Mouse (Mus musculus): Measurements from ENCODE around the gene Cd209a. TPM values are rescaled to one million over a fixed set of nuclear protein-coding genes. Genes with fewer than 3 reads are reported as not detected.

The Cd209a gene
- total and polyA plus RNA-seq, 3 experiments, result not detected

DNA sequence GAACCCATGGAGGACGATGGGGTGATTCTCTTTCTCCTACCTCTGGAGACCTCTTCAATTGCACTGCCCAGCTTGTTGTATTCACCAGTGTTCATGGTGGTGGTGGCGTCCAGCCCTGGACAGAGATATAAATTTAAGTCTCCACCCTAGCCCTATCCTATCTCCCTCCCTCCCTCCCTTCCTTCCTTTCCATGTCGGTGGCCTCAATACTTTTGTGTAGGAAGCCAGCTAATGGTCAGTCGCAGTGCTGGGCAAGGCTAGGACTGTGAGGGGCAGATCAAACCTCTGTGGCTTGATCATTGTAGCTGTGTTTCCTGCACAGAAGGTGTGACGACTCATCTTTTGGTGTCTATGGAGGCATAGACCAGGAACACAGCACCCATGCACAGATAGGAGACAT, 28.2 kb downstream of the Cd209a start, which contains the start of gene Clec4g:
Clec4g (minus strand) TSS at position 101 of the 400 bp plus-strand sequence.
- Histone ChIP-seq H3K27me3 (ENCODE audit: insufficient read depth, low read length) (peaks cover 3% of the 10 kb centered on the region; the same call in 1 of the 2 replicates), H3K9me3 (replicated peaks) (no peaks in the 10 kb centered on the region), H3K4me3 (ENCODE audit: low read depth, low read length) (no peak within 1 kb of the TSS), H3K36me3 (replicated peaks) (no peaks in the 10 kb centered on the region), H3K4me1 (ENCODE audit: insufficient read depth, low read depth, low read length) (no peaks in the 10 kb centered on the region)
- DNase-seq (ENCODE audit: low spot score) (no peak), ATAC-seq (ENCODE audit: extremely low read depth, insufficient number of reproducible peaks, low FRiP score, poor library complexity, severe bottlenecking) (no peak)
- TF ChIP-seq POLR2AphosphoS5 (IDR thresholded peaks at IDR 0.05; ENCODE audit: insufficient replicate concordance, low read depth, low read length), result no peak

DNA sequence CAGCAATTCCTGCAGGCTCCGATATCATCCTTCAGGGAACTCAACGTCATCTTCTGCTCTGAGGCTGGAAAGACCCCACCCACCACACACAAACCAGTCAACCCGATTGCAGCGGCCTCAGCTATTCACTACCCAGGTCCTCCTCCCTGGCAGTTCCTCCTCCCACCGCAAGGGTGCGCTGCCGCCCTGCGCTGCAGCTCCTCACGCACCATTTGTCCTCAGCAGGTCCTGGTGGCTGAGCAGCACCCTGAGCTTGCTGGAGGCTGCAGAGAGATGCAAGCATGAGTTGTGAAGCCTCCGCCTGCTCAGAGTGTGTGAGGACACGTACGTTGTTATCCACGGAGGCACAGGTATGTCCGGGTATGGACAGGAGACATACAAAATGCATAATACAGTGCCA, 30.2 kb downstream of the Cd209a start:
- TF ChIP-seq TAL1 (conservative IDR thresholded peaks at IDR 0.05; ENCODE audit: low read depth, low read length) (no peak), CTCF (IDR thresholded peaks at IDR 0.05; ENCODE audit: low read depth, low read length) (peak; percentile 99)
- H3K4me3 ChIP-seq (ENCODE audit: low read depth, low read length), result no peak overlapping the region
- H3K4me1 ChIP-seq (ENCODE audit: insufficient read depth, low read depth, low read length), result no peaks in the 10 kb centered on the region
- no peaks in the 10 kb centered on the region for H3K9me3 ChIP-seq (replicated peaks)
- DNase-seq (ENCODE audit: low spot score) (peak; percentile 44), ATAC-seq (ENCODE audit: extremely low read depth, insufficient number of reproducible peaks, low FRiP score, poor library complexity, severe bottlenecking) (peak; percentile 73; the same call in 1 of the 2 replicates)
- H3K36me3 ChIP-seq (replicated peaks), result no peaks in the 10 kb centered on the region
- H3K27me3 ChIP-seq (ENCODE audit: insufficient read depth, low read length), result peaks cover 3% of the 10 kb centered on the region; the same call in 1 of the 2 replicates

DNA sequence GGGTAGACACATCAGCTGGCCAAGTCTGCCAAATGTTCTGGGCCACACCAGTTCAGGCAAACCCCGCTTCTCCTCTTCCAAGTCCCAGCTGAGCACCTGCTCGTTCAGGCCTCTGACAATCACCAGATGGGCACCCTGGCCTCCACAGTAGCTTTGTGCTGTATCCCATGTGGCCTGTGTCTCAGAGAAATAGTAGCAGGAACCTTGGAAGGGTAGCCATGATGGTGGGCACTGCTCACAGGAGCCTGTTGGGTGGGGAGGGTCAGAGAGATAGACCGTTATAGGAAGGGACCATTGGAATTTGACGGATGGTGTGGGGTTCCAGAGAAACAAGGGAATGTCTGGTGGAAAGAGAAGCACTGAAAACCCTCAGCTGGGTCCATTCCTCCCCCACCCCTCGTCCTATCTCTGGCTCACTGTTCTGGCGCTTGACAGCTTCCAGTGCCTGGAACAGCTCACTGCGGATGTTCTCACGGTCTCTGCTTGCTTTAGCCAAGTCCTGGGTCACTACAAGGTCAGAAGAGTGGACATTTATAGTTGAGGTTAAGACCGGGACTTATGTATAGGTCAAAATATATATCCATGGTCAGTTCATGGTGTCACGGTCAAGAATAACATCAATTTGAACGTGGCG, 31.3 kb downstream of the Cd209a start:
- H3K27me3 ChIP-seq (ENCODE audit: insufficient read depth, low read length), result peaks cover 3% of the 10 kb centered on the region; the same call in 1 of the 2 replicates
- no peak overlapping the region for H3K4me3 ChIP-seq (ENCODE audit: low read depth, low read length)
- H3K9me3 ChIP-seq (replicated peaks), result no peaks in the 10 kb centered on the region
- no peak for TF ChIP-seq CTCF (IDR thresholded peaks at IDR 0.05; ENCODE audit: low read depth, low read length)
- TF ChIP-seq GATA2 (IDR thresholded peaks at IDR 0.05; ENCODE audit: borderline replicate concordance, low read depth, low read length), result no peak
- ATAC-seq (ENCODE audit: extremely low read depth, insufficient number of reproducible peaks, low FRiP score, poor library complexity, severe bottlenecking) (no peak), DNase-seq (ENCODE audit: low spot score) (no peak)
- H3K4me1 ChIP-seq (ENCODE audit: insufficient read depth, low read depth, low read length), result no peaks in the 10 kb centered on the region
- H3K36me3 ChIP-seq (replicated peaks), result no peaks in the 10 kb centered on the region

DNA sequence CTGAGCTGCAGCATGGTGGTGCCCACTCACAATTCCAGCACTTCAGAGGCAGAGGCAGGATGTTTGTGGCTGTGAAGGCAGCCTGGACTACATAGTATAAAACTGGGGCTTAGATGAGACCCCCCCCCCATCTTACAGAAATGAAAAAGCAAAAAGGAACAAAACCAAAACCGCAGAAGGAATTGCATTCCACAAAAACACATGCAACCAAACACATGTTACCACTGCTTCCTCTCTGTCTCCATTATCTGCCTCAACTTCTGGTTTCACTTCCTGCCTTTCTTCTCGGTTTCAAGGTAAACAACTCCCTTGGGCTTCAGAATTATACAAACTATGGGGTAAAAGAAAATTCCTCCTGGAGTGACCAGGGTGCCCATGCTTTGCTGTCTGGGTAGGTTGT, 37.1 kb downstream of the Cd209a start:
- peak; percentile 34; the same call in 1 of the 2 replicates for ATAC-seq (ENCODE audit: extremely low read depth, insufficient number of reproducible peaks, low FRiP score, poor library complexity, severe bottlenecking)

DNA sequence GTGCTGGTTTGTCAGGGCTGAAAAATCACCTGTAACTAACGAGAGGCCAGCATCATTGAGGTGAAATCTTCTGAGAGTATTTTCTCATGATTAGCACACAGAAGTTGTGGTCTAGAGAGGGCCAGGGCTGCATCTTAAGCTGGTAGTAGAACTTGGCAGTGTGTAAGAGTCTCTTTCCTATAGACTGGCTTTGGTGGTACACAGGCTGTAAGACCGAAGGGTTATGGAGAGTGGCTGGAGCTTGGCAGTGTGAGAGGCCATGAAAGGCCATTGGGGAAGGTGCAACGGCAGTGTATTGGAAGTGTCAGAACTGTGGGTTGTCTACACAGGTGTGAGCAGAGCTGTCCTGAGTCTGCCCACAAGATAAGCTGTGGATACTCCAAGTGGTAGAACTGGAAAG, 38.5 kb downstream of the Cd209a start:
- no peak for TF ChIP-seq GATA1 (IDR thresholded peaks at IDR 0.05; ENCODE audit: borderline replicate concordance, low read length)
- TF ChIP-seq POLR2AphosphoS5 (IDR thresholded peaks at IDR 0.05; ENCODE audit: insufficient replicate concordance, low read depth, low read length), result no peak
- TF ChIP-seq CTCF (IDR thresholded peaks at IDR 0.05; ENCODE audit: low read depth, low read length), result no peak
- TF ChIP-seq TAL1 (conservative IDR thresholded peaks at IDR 0.05; ENCODE audit: low read depth, low read length), result no peak
- no peak for TF ChIP-seq GATA2 (IDR thresholded peaks at IDR 0.05; ENCODE audit: borderline replicate concordance, low read depth, low read length)
- ATAC-seq (ENCODE audit: extremely low read depth, insufficient number of reproducible peaks, low FRiP score, poor library complexity, severe bottlenecking) (no peak), DNase-seq (ENCODE audit: low spot score) (no peak)
- no peaks in the 10 kb centered on the region for H3K9me3 ChIP-seq (replicated peaks)
- H3K4me3 ChIP-seq (ENCODE audit: low read depth, low read length), result no peak overlapping the region
- no peaks in the 10 kb centered on the region for H3K36me3 ChIP-seq (replicated peaks)
- H3K27me3 ChIP-seq (ENCODE audit: insufficient read depth, low read length), result 0 out of 2 replicates have a peak, but pooled peaks cover 4% of the 10 kb centered on the region
- H3K4me1 ChIP-seq (ENCODE audit: insufficient read depth, low read depth, low read length), result no peaks in the 10 kb centered on the region

More for the DNA sequence above, 37.1 kb downstream of the Cd209a start:
- Histone ChIP-seq H3K4me1 (ENCODE audit: insufficient read depth, low read depth, low read length) (no peaks in the 10 kb centered on the region), H3K4me3 (ENCODE audit: low read depth, low read length) (no peak overlapping the region), H3K36me3 (replicated peaks) (no peaks in the 10 kb centered on the region), H3K9me3 (replicated peaks) (no peaks in the 10 kb centered on the region), H3K27me3 (ENCODE audit: insufficient read depth, low read length) (0 out of 2 replicates have a peak, but pooled peaks cover 4% of the 10 kb centered on the region)
- DNase-seq (ENCODE audit: low spot score), result no peak
- TF ChIP-seq GATA2 (IDR thresholded peaks at IDR 0.05; ENCODE audit: borderline replicate concordance, low read depth, low read length), result no peak
- no peak for TF ChIP-seq TAL1 (conservative IDR thresholded peaks at IDR 0.05; ENCODE audit: low read depth, low read length)
- no peak for TF ChIP-seq GATA1 (IDR thresholded peaks at IDR 0.05; ENCODE audit: borderline replicate concordance, low read length)
- TF ChIP-seq CTCF (IDR thresholded peaks at IDR 0.05; ENCODE audit: low read depth, low read length), result no peak
- no peak for TF ChIP-seq POLR2AphosphoS5 (IDR thresholded peaks at IDR 0.05; ENCODE audit: insufficient replicate concordance, low read depth, low read length)

DNA sequence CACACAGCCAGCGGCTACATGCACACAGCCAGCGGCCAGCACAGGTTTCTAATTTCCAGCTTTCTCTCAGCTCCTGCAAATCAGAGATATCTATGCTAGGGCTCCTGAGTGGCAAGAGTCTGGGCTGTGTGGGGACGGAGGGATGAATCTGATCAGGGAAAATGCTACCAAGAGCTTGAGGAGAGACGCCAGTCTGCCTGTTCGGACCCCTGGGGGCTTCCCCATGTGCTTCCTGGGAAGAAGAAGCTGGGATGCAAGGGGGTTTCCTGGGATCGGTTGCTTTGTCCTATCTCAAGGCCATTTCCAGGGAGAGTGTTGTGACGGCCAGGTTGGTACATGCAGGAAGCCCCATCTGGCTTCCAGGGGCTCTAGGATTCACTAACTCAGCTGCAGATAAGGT, 41.2 kb downstream of the Cd209a start:
- TF ChIP-seq POLR2AphosphoS5 (IDR thresholded peaks at IDR 0.05; ENCODE audit: insufficient replicate concordance, low read depth, low read length) (no peak), TAL1 (conservative IDR thresholded peaks at IDR 0.05; ENCODE audit: low read depth, low read length) (no peak), CTCF (IDR thresholded peaks at IDR 0.05; ENCODE audit: low read depth, low read length) (no peak), GATA2 (IDR thresholded peaks at IDR 0.05; ENCODE audit: borderline replicate concordance, low read depth, low read length) (no peak)
- ATAC-seq (ENCODE audit: extremely low read depth, insufficient number of reproducible peaks, low FRiP score, poor library complexity, severe bottlenecking), result no peak
- Histone ChIP-seq H3K9me3 (replicated peaks) (no peaks in the 10 kb centered on the region), H3K27me3 (ENCODE audit: insufficient read depth, low read length) (0 out of 2 replicates have a peak, but pooled peaks cover 4% of the 10 kb centered on the region), H3K4me3 (ENCODE audit: low read depth, low read length) (no peak overlapping the region), H3K36me3 (replicated peaks) (no peaks in the 10 kb centered on the region), H3K4me1 (ENCODE audit: insufficient read depth, low read depth, low read length) (no peaks in the 10 kb centered on the region)
- no peak for DNase-seq (ENCODE audit: low spot score)

DNA sequence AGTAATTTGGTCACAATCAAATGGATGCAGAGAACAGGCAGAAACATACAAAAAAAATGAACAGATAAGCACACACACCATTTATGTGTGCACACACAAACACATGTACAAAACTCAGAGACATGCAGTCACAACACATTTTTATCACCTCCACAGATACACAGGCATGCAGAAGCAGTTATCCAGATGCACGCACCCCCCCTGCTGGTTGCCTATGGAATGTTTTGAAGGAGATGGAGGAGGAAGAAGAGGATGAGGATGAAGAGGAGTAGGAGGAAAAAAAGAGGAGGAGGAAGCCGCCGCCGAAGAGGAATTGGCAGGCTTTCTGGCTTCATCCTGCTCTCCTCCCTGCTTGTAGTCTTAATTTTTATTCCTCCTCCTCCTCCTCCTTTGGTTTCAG, 43.1 kb downstream of the Cd209a start:
- Histone ChIP-seq H3K4me1 (ENCODE audit: insufficient read depth, low read depth, low read length) (no peaks in the 10 kb centered on the region), H3K9me3 (replicated peaks) (no peaks in the 10 kb centered on the region), H3K27me3 (ENCODE audit: insufficient read depth, low read length) (0 out of 2 replicates have a peak, but pooled peaks cover 4% of the 10 kb centered on the region), H3K36me3 (replicated peaks) (no peaks in the 10 kb centered on the region), H3K4me3 (ENCODE audit: low read depth, low read length) (no peak overlapping the region)
- DNase-seq (ENCODE audit: low spot score) (no peak), ATAC-seq (ENCODE audit: extremely low read depth, insufficient number of reproducible peaks, low FRiP score, poor library complexity, severe bottlenecking) (no peak)
- no peak for TF ChIP-seq CTCF (IDR thresholded peaks at IDR 0.05; ENCODE audit: low read depth, low read length)
